Mouse (Mus musculus) adrenal gland, postnatal 4 days (tissue): Measurements from ENCODE around the gene Stat6. TPM values are rescaled to one million over a fixed set of nuclear protein-coding genes. Genes with fewer than 3 reads are reported as not detected.

Experiments
- DNase-seq, 2 experiments: peaks; one replicate each; pipeline ENCODE4 v3.0.0; 2021 to 2022; ENCODE audit warnings: low spot score in 2 of 2, mixed read lengths in 2 of 2
- total RNA-seq, 2 experiments: library from RNA; stranded (reverse); gene quantifications; 2 replicates each; pipeline ENCODE4 v1.2.3; 2021

The Stat6 gene
- total RNA-seq, 2 experiments from 2014 or later = 72.7 to 78.0 TPM

- no peak for DNase-seq
Observed at GRCm38 (mm10) chr10:127669170-127669569, 26.4 kb downstream of the Stat6 start.

GRCm38 (mm10) chr10:127670185-127670584, 27.4 kb downstream of the Stat6 start:
- no peak for DNase-seq

- no peak for DNase-seq
Observed at GRCm38 (mm10) chr10:127671276-127671675, 28.5 kb downstream of the Stat6 start.

GRCm38 (mm10) chr10:127674046-127674655, 31.4 kb downstream of the Stat6 start:
- no peak for DNase-seq

DNA sequence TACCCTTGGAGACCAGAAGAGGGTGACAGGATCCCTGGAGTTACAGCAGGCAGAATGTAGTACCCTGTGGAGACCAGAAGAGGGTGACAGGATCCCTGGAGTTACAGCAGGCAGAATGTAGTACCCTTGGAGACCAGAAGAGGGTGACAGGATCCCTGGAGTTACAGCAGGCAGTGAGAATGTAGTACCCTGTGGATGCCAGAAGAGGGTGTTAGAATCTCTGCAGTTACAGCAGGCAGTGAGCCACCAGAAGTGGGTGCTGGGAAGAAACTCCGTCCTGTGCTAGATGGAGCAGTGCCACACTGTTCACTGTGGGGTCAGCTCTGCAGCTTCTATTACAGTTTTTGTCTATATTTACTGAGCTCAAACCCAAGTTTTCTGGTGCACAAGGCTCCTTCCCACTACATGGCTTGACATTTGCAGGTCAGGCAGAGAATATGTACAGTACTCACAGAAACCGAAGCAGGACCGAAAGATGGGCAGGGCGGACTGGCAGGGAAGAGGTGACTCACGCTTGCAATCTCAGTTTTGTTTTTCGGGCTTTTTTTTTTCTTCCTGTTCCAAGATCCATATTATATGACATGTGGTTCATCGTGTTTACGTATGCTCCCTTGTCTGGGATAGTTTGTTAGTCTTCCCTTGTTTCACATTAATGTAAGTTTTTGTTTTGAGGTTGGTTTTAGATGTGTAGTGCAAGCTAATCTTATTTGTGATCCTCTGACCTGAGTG, 32.2 kb downstream of the Stat6 start:
- DNase-seq = peak in 1 of 2 experiments; percentile 66

DNA sequence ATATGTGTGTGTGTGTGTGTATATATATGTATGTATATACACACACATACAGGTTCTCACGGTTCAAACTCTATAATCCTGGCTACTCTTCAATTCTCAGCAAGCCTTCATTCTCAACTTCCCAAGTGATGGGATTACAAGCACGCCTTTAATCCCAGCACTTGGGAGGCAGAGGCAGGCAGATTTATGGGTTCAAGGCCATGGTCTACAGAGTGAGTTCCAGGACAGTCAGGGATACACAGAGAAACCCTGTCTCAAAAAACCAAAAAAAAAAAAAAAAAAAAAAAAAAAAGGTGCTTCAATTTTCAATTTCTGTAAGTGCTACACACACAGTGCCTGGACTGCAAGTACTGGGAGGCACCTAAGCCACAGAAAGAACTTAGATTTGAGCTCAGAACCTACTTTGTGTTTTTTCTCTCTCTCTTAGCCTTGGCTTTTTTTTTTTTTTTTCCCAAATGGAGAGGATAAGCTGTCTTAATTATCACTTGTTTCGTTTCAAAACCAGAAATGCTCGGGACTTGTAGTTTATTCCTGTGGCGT, 33.1 kb downstream of the Stat6 start:
- DNase-seq = no peak

DNA sequence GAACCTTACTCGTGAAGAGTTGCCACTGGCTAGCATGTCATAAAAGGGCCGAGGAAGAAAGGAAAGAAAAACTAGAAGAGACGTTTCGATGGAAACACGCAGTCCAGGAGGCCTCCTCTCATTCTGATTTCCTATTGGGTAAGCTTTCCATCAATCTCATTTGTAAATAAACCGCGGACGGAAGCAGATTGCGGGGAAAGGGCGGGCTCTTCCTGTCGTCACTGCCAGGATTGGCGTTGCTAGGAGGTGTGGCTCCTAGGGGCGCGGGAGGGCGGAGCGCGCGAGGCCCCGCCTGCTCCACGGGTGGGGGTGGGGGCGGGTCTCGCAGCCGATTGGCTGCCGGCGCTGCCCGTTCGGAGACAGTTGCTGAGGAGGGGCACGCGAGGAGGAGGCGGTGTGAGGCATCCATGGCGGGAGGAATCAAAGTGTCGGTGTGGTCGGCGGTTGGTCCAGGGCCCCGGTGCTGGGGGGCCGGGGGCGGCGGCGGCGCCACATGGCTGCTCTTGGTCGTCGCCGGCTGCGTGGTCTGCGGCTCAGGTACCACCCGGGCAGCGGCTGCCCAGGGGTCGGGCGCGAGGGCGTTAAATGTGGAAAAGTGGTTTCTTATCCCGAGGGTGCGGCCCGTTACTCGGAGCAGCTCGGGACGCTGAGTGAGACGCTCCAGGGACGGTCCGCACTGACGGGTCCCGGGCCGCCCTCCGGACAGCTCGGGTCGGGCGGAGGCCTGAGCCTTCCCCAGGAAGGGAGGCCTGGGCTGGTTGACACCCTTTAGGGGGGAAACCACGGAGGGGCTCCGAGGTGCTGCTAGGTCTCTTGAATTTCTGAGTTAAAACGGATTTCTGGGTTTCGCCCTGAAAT, 34.1 kb downstream of the Stat6 start:
- peak; percentile 78 to 86 for DNase-seq

GRCm38 (mm10) chr10:127677591-127678336, 35.0 kb downstream of the Stat6 start:
- DNase-seq = no peak

- DNase-seq = no peak
Observed at GRCm38 (mm10) chr10:127679208-127679607, 36.4 kb downstream of the Stat6 start.

GRCm38 (mm10) chr10:127679881-127680280, 37.1 kb downstream of the Stat6 start:
- DNase-seq = no peak

GRCm38 (mm10) chr10:127682886-127683285, 40.1 kb downstream of the Stat6 start:
- DNase-seq = no peak

DNA sequence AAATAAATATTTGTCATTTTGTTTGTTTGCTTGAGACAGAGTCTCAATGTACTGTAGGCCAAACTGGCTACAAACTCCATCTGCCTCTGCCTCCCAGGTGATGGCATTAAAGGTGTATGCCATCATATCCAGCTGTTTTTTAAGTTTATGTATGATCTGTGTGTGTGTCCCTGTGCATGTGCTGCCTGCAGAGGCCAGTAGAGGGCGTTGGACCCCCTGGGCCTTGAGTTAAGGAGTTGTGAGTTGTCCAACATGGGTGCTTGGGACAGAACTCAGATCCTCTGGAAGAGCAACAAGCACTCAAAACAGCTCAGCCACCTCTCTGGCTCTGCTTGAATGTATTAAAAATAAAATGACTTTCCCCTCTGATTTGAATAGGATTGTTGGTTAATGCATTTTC, 48.3 kb downstream of the Stat6 start:
- no peak for DNase-seq

- no peak for DNase-seq
Observed at GRCm38 (mm10) chr10:127694636-127695035, 51.9 kb downstream of the Stat6 start.

DNA sequence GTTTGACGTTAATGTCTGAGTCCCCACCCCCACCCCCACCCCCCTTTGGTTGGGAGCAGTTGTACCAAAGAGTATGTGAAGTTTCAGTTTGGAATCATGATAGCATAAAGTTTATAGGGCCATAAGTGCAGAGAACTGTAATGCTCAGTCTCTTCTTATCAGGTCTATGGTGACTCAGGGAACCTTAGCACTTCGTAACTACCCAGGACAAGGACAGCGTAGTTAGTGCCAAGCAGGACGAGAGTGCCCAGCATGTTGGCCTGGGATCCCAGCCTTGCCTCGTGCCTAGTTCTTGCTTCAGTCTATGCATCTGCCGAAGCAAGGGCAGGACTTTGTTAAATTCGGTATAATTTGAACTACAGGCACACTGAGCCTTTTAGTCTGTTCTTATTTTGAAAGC, 53.0 kb downstream of the Stat6 start:
- no peak for DNase-seq

DNA sequence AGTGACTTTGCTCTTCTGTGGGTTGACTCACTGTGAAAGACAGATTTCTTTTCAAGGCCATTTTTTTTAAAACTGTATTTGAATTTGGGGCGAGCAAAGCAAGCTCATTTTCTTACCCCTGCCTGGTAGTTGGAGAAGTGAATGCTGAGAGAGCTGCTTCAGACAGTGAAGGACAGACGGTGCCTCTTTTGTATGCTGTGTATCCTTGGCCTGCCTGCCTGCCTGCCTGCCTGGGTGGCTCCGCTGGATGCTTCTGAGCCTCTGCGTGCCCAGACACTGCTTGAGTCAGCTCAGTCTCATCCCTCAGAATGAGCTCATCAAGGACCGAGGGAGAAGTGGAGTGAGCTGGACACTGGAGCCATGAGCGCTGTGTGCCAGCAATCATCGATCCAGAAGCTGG, 56.2 kb downstream of the Stat6 start:
- DNase-seq = peak in 1 of 2 experiments; percentile 29

DNA sequence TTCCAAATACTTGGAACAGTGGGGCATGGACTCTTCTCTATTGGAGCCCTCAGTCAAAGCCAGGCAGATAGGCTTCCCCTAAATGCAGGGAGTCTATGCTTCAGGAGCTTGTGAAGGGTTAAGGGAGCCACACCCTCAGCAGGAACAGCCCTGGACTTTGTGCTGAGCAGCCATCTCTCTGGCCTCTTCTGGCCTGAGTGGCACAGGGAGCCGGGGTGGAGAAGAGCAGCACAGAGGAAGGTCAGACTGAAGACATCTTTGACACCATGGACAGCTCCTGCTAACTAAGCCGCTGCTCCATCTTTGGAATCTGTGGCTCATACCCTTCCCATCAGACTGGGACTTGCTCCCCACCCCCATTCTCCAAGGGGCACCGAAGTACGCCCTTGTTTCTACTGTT, 60.5 kb downstream of the Stat6 start:
- DNase-seq = no peak

- no peak for DNase-seq
Observed at GRCm38 (mm10) chr10:127704293-127704692, 61.5 kb downstream of the Stat6 start.

- DNase-seq = no peak
Observed at GRCm38 (mm10) chr10:127704766-127705220, 62.0 kb downstream of the Stat6 start, which contains the start of gene Myo1a. TSS of gene Myo1a (plus strand) at chr10:127705170.

GRCm38 (mm10) chr10:127705783-127706182, 63.0 kb downstream of the Stat6 start:
- no peak for DNase-seq

DNA sequence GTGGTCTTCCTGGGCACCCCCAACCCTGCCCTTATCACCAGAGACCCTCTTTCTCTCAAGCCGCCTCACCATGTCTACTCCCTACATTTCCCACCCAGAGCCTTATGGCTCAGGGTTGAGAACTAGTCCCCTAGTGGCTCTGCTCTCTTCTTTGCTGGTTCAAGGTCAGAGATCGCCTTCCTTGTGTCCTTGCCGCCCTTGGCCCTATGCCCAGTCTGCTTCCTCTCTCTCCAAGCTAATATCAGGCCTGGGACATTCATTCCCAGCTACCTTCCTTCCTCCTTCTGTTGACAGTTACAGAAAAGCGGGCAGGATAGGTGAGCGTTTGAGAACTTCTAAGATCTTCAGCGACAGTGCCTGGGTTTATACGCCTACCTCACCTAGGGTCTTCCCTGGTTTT, 64.9 kb downstream of the Stat6 start:
- DNase-seq = peak; percentile 24 to 57
